Mouse (Mus musculus): ENCODE results near the gene Ubqln1.
A peak's percentile ranks its signal among the peaks of the same experiment; 100 is the strongest.

The Ubqln1 gene

GRCm38 (mm10) chr13:58201343-58201742 is 14.1 kb downstream of the Ubqln1 start:
- no peak for DNase-seq (ENCODE audit: inconsistent age in 2 of 2, low spot score in 1 of 2)

GRCm38 (mm10) chr13:58197981-58198640 is 17.3 kb downstream of the Ubqln1 start:
- no peak for DNase-seq (ENCODE audit: inconsistent age in 2 of 2, low spot score in 1 of 2)

GRCm38 (mm10) chr13:58197211-58197610 is 18.2 kb downstream of the Ubqln1 start:
- peak in 1 of 2 experiments; percentile 67 for DNase-seq (ENCODE audit: inconsistent age in 2 of 2, low spot score in 1 of 2)

GRCm38 (mm10) chr13:58194908-58195307 is 20.5 kb downstream of the Ubqln1 start:
- no peak for DNase-seq (ENCODE audit: inconsistent age in 2 of 2, low spot score in 1 of 2)

GRCm38 (mm10) chr13:58193221-58193620 is 22.2 kb downstream of the Ubqln1 start:
- no peak for DNase-seq (ENCODE audit: inconsistent age in 2 of 2, low spot score in 1 of 2)

- DNase-seq (ENCODE audit: inconsistent age in 2 of 2, low spot score in 1 of 2) = no peak
Measured at GRCm38 (mm10) chr13:58192146-58192545, 23.3 kb downstream of the Ubqln1 start.

- DNase-seq (ENCODE audit: inconsistent age in 2 of 2, low spot score in 1 of 2) = no peak
Measured at GRCm38 (mm10) chr13:58191516-58191915, 23.9 kb downstream of the Ubqln1 start.

GRCm38 (mm10) chr13:58189473-58189872 is 26.0 kb downstream of the Ubqln1 start:
- DNase-seq (ENCODE audit: inconsistent age in 2 of 2, low spot score in 1 of 2) = no peak

- DNase-seq (ENCODE audit: inconsistent age in 2 of 2, low spot score in 1 of 2) = peak; percentile 70 to 93
Measured at GRCm38 (mm10) chr13:58188412-58188811, 27.0 kb downstream of the Ubqln1 start.

- no peak for DNase-seq (ENCODE audit: inconsistent age in 2 of 2, low spot score in 1 of 2)
Measured at GRCm38 (mm10) chr13:58187751-58188150, 27.7 kb downstream of the Ubqln1 start.

- no peak for DNase-seq (ENCODE audit: inconsistent age in 2 of 2, low spot score in 1 of 2)
Measured at GRCm38 (mm10) chr13:58186281-58186680, 29.2 kb downstream of the Ubqln1 start.

- peak in 1 of 2 experiments; percentile 73 for DNase-seq (ENCODE audit: inconsistent age in 2 of 2, low spot score in 1 of 2)
Measured at GRCm38 (mm10) chr13:58184111-58184510, 31.3 kb downstream of the Ubqln1 start.

GRCm38 (mm10) chr13:58181607-58182551 is 33.6 kb downstream of the Ubqln1 start:
- no peak for DNase-seq (ENCODE audit: inconsistent age in 2 of 2, low spot score in 1 of 2)

- DNase-seq (ENCODE audit: inconsistent age in 2 of 2, low spot score in 1 of 2) = peak; percentile 99 to 100
Measured at GRCm38 (mm10) chr13:58177511-58178208, 37.8 kb downstream of the Ubqln1 start.

GRCm38 (mm10) chr13:58176105-58176504 is 39.3 kb downstream of the Ubqln1 start:
- DNase-seq (ENCODE audit: inconsistent age in 2 of 2, low spot score in 1 of 2) = no peak

GRCm38 (mm10) chr13:58168119-58168518 is 47.3 kb downstream of the Ubqln1 start:
- DNase-seq (ENCODE audit: inconsistent age in 2 of 2, low spot score in 1 of 2) = no peak

GRCm38 (mm10) chr13:58163343-58163742 is 52.1 kb downstream of the Ubqln1 start:
- no peak for DNase-seq (ENCODE audit: inconsistent age in 2 of 2, low spot score in 1 of 2)

GRCm38 (mm10) chr13:58160761-58161160 is 54.7 kb downstream of the Ubqln1 start:
- DNase-seq (ENCODE audit: inconsistent age in 2 of 2, low spot score in 1 of 2) = no peak

GRCm38 (mm10) chr13:58158099-58158912 is 57.1 kb downstream of the Ubqln1 start:
- DNase-seq (ENCODE audit: inconsistent age in 2 of 2, low spot score in 1 of 2) = peak; percentile 88 to 96

GRCm38 (mm10) chr13:58157447-58158098 is 57.9 kb downstream of the Ubqln1 start, which contains the start of gene Idnk:
TSS of gene Idnk (plus strand) at chr13:58157649.
- peak; percentile 92 to 96 for DNase-seq (ENCODE audit: inconsistent age in 2 of 2, low spot score in 1 of 2)
